Mouse (Mus musculus): ENCODE results near the gene Apol11b.

DNA sequence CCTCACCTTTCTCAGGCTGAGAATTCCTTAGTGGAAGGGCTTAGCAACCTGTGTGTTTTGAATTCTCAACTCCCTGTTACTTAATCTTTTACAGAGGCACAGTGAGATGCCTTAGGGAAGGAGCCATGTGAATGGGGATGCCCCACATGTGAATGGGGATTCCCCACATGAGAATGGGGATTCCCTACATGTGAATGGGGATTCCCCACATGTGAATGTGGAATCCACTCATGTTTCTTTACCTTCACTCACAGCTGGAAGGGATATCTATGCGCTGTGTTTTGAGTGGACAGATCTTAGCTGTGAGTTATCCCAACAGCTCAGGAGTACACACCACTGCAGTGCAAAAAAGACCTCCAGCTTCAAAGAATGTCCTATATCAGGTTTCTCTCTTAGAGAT is 18.4 kb downstream of the Apol11b start:
- TF ChIP-seq CTCF (IDR thresholded peaks at IDR 0.05; ENCODE audit: low read depth) (no peak), EP300 (IDR thresholded peaks at IDR 0.05; ENCODE audit: low read depth) (no peak)
